Mouse (Mus musculus) urinary bladder, adult 2 months (tissue): Measurements from ENCODE around the gene Myo1h. TPM values are rescaled to one million over a fixed set of nuclear protein-coding genes. Genes with fewer than 3 reads are reported as not detected.

Source experiments
- DNase-seq: peaks from one replicate; pipeline ENCODE4 v3.0.0; 2022; ENCODE audit warnings: low spot score
- polyA plus RNA-seq: library from polyadenylated mRNA; depleted of rRNA; stranded (reverse); fragments of >200 nt; gene quantifications from 2 replicates; pipeline ENCODE4 v1.2.3, GENCODE M21; 2012

The Myo1h gene
- polyA plus RNA-seq, 1 experiment: 2.8 TPM

- DNase-seq: no peak
Observed at GRCm38 (mm10) chr5:114296693-114297631, 8.0 kb downstream of the Myo1h start.

- DNase-seq: no peak
Observed at GRCm38 (mm10) chr5:114298212-114298894, 9.4 kb downstream of the Myo1h start.

- DNase-seq: no peak
Observed at GRCm38 (mm10) chr5:114299156-114299855, 10.3 kb downstream of the Myo1h start.

- no peak for DNase-seq
Observed at GRCm38 (mm10) chr5:114299883-114300610, 11.1 kb downstream of the Myo1h start.

GRCm38 (mm10) chr5:114303166-114303565 lies 14.2 kb downstream of the Myo1h start:
- DNase-seq: no peak

GRCm38 (mm10) chr5:114306496-114306895 lies 17.5 kb downstream of the Myo1h start:
- no peak for DNase-seq

GRCm38 (mm10) chr5:114308765-114309679 lies 20.1 kb downstream of the Myo1h start:
- no peak for DNase-seq

GRCm38 (mm10) chr5:114309680-114310036 lies 20.7 kb downstream of the Myo1h start:
- DNase-seq: no peak

GRCm38 (mm10) chr5:114323105-114323790 lies 34.3 kb downstream of the Myo1h start:
- DNase-seq: no peak

- no peak for DNase-seq
Observed at GRCm38 (mm10) chr5:114323791-114324507, 35.0 kb downstream of the Myo1h start.

- DNase-seq: no peak
Observed at GRCm38 (mm10) chr5:114342996-114343395, 54.0 kb downstream of the Myo1h start.

GRCm38 (mm10) chr5:114343612-114344011 lies 54.6 kb downstream of the Myo1h start:
- no peak for DNase-seq

GRCm38 (mm10) chr5:114345538-114345937 lies 56.6 kb downstream of the Myo1h start:
- no peak for DNase-seq

- DNase-seq: no peak
Observed at GRCm38 (mm10) chr5:114347005-114347404, 58.0 kb downstream of the Myo1h start.

- DNase-seq: no peak
Observed at GRCm38 (mm10) chr5:114351490-114351889, 62.5 kb downstream of the Myo1h start.

- no peak for DNase-seq
Observed at GRCm38 (mm10) chr5:114356250-114356935, 67.4 kb downstream of the Myo1h start.

- DNase-seq: no peak
Observed at GRCm38 (mm10) chr5:114356936-114357751, 68.2 kb downstream of the Myo1h start.

- no peak for DNase-seq
Observed at GRCm38 (mm10) chr5:114358833-114359232, 69.9 kb downstream of the Myo1h start.
